Mouse (Mus musculus): Measurements from ENCODE around the gene Tcf15. TPM values are rescaled to one million over a fixed set of nuclear protein-coding genes. Genes with fewer than 3 reads are reported as not detected.

The Tcf15 gene
- total and polyA plus RNA-seq, 2 experiments from 2014 or later, result 0.90 TPM; not detected in 1

DNA sequence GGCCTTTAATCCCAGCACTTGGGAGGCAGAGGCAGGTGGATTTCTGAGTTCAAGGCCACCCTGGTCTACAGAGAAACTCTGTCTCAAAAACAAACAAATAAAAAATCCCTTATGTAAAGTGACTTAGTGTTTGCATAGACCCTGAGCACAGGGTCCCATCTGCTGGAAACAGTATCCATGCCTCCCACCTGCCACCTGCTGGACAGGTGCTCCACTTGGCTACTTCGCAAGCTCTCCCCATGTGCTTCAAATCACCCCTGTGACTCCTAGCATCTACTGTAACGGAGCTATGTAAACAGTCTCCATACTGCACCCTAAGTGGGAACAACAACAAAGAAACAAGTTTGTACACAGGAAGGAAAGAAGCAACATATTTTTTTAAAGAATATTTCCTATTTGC is 14.8 kb upstream of the Tcf15 start:
- ATAC-seq (ENCODE audit: low FRiP score) (no peak), DNase-seq (ENCODE audit: low spot score) (no peak)
- WGBS, result 80% methylated on average over 2 of the region's 2 CpGs
- Histone ChIP-seq H3K4me1 (ENCODE audit: insufficient read depth, low read length) (no peaks in the 10 kb centered on the region), H3K4me3 (ENCODE audit: low read depth, low read length) (no peak overlapping the region), H3K36me3 (ENCODE audit: insufficient read depth, low read length) (no peaks in the 10 kb centered on the region), H3K27ac (ENCODE audit: low read depth, low read length) (no peak overlapping the region), H3K9me3 (ENCODE audit: low read length) (no peaks in the 10 kb centered on the region), H3K9ac (replicated peaks; ENCODE audit: low read length, poor library complexity, severe bottlenecking) (no peak overlapping the region), H3K27me3 (ENCODE audit: insufficient read depth, low read length) (no peaks in the 10 kb centered on the region), H3K4me2 (ENCODE audit: low read depth, low read length, poor library complexity, severe bottlenecking) (no peak overlapping the region)
- 0 out of 2 replicates have a peak, but pooled peaks have one; percentile 7 for TF ChIP-seq CTCF (IDR thresholded peaks at IDR 0.05)

DNA sequence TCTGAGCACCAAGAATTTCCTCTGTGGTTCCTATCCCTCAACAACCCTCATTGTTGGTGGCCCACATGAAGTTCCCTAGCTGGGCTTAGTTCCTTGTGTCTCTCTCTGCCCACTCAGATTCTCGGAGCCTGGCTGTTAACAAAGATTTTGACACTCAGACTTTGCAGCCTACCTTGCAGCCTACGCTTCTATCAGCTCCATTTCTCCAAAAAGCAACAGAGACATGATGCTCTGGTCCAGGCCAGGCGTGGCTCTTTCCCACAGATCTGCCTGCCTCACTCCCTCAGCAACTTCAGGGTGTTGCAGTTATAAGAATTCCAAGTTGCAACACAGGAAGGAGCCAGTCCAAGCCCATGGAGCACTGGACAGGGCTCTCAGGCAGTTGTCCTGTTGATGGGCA is 13.6 kb upstream of the Tcf15 start:
- DNase-seq (ENCODE audit: low spot score) (no peak), ATAC-seq (ENCODE audit: low FRiP score) (no peak)
- Histone ChIP-seq H3K4me3 (ENCODE audit: low read depth, low read length) (no peak overlapping the region), H3K36me3 (ENCODE audit: insufficient read depth, low read length) (no peaks in the 10 kb centered on the region), H3K9me3 (ENCODE audit: low read length) (no peaks in the 10 kb centered on the region), H3K4me1 (ENCODE audit: insufficient read depth, low read length) (no peaks in the 10 kb centered on the region), H3K4me2 (ENCODE audit: low read depth, low read length, poor library complexity, severe bottlenecking) (no peak overlapping the region), H3K27me3 (ENCODE audit: insufficient read depth, low read length) (no peaks in the 10 kb centered on the region), H3K9ac (replicated peaks; ENCODE audit: low read length, poor library complexity, severe bottlenecking) (no peak overlapping the region), H3K27ac (ENCODE audit: low read depth, low read length) (no peak overlapping the region)
- WGBS, result 72% methylated on average over 3 of the region's 3 CpGs
- TF ChIP-seq CTCF (IDR thresholded peaks at IDR 0.05), result no peak

DNA sequence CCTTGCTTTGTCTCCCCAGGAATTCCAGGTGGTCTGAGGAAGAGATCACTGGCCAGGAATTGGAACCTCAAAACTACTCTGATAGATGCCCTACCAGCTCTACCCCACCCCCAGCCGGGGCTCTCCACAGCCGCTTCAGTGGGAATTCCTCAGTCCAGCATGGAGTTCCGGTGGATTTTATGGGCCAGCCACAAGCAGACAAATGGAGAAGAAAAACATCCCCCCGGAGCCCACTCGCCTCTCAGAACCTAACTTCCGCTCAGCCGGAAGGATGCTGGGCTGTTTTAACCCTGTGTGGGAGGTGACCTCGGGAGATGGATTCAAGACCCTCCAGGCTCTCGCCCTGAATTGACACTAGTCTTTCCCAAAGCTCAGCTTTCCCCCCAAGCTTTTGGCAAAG is 11.3 kb upstream of the Tcf15 start:
- no peak for ATAC-seq (ENCODE audit: low FRiP score)
- Histone ChIP-seq H3K4me1 (ENCODE audit: insufficient read depth, low read length) (no peaks in the 10 kb centered on the region), H3K9ac (replicated peaks; ENCODE audit: low read length, poor library complexity, severe bottlenecking) (no peak overlapping the region), H3K27ac (ENCODE audit: low read depth, low read length) (no peak overlapping the region), H3K36me3 (ENCODE audit: insufficient read depth, low read length) (no peaks in the 10 kb centered on the region), H3K4me2 (ENCODE audit: low read depth, low read length, poor library complexity, severe bottlenecking) (no peak overlapping the region), H3K4me3 (ENCODE audit: low read depth, low read length) (no peak overlapping the region), H3K27me3 (ENCODE audit: insufficient read depth, low read length) (no peaks in the 10 kb centered on the region), H3K9me3 (ENCODE audit: low read length) (no peaks in the 10 kb centered on the region)
- DNase-seq (ENCODE audit: low spot score), result no peak
- whole genome bisulfite sequencing, result 66% methylated on average over 9 of the region's 9 CpGs
- no peak for TF ChIP-seq CTCF (IDR thresholded peaks at IDR 0.05)

DNA sequence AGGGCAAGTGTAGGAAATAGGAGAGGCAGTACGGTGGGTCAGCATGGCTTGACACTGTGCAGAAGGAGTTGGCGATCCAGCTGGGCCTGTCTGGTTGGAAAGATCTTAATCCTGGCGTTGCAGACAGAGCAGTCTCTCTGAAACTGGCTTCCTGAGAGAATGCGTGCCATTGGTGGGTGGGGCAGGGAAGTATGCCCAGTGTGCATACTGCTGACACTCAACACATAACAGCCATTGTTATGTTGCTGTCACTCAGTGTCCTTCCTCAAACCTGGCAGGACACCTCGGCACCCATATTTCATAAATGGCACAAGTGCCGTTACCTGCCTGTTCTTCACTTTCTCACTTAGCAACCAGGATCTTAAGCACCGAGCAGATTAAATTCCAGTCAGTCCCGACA is 10.7 kb upstream of the Tcf15 start:
- DNase-seq (ENCODE audit: low spot score) (no peak), ATAC-seq (ENCODE audit: low FRiP score) (no peak)
- Histone ChIP-seq H3K9ac (replicated peaks; ENCODE audit: low read length, poor library complexity, severe bottlenecking) (no peak overlapping the region), H3K9me3 (ENCODE audit: low read length) (no peaks in the 10 kb centered on the region), H3K4me1 (ENCODE audit: insufficient read depth, low read length) (no peaks in the 10 kb centered on the region), H3K27ac (ENCODE audit: low read depth, low read length) (no peak overlapping the region), H3K4me3 (ENCODE audit: low read depth, low read length) (no peak overlapping the region), H3K36me3 (ENCODE audit: insufficient read depth, low read length) (no peaks in the 10 kb centered on the region), H3K27me3 (ENCODE audit: insufficient read depth, low read length) (no peaks in the 10 kb centered on the region), H3K4me2 (ENCODE audit: low read depth, low read length, poor library complexity, severe bottlenecking) (no peak overlapping the region)
- WGBS, result 77% methylated on average over 8 of the region's 8 CpGs
- TF ChIP-seq CTCF (IDR thresholded peaks at IDR 0.05), result no peak

DNA sequence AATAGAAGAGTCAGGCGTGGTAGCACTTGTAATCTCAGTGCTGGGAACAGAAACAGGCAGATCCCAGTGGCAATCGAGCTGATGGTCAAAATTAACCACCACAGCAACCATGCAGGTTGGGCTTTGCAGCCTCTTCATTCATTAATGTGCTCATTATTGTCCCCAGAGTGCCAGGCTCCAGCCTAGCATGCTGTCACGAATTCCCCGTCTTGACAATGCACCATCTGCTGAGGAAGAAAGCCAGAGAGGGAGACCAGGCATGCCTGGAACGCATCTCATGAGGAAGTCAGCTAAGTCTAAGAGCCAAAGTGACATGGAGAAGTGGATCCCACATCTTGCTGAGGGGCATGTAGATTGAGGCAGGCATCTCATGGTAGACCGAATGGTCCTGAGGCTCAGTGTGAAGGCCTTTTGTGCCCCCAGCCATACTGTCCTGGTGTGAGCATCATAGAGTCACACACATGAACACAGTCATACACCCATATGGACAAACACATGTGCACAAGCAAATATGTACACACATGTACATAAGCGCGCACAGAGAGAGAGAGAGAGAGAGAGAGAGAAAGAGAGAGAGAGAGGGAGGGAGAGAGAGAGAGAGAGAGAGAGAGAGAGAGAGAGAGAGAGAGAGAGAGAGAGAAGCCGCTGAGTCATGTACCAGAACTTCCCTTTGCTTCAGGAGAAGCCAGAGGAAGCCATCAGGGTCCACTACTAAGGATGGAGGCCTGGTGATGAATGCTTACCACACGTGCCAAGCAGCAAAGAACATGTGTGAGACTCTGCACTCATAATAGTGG is 4.0 kb upstream of the Tcf15 start:
- no peak overlapping the region for H3K9ac ChIP-seq (replicated peaks; ENCODE audit: low read length, poor library complexity, severe bottlenecking)
- H3K4me2 ChIP-seq (ENCODE audit: low read depth, low read length, poor library complexity, severe bottlenecking), result no peak overlapping the region
- DNase-seq (ENCODE audit: low spot score), result peak; percentile 44
- no peaks in the 10 kb centered on the region for H3K36me3 ChIP-seq (ENCODE audit: insufficient read depth, low read length)
- H3K27ac ChIP-seq (ENCODE audit: low read depth, low read length), result no peak overlapping the region
- no peak for ATAC-seq (ENCODE audit: low FRiP score)
- H3K4me3 ChIP-seq (ENCODE audit: low read depth, low read length), result no peak overlapping the region
- no peaks in the 10 kb centered on the region for H3K9me3 ChIP-seq (ENCODE audit: low read length)
- no peak for TF ChIP-seq CTCF (IDR thresholded peaks at IDR 0.05)
- H3K4me1 ChIP-seq (ENCODE audit: insufficient read depth, low read length), result 0 out of 2 replicates have a peak, but pooled peaks cover 3% of the 10 kb centered on the region
- 61% methylated on average over 10 of the region's 10 CpGs for WGBS
- peaks cover 19% of the 10 kb centered on the region for H3K27me3 ChIP-seq (ENCODE audit: insufficient read depth, low read length)

DNA sequence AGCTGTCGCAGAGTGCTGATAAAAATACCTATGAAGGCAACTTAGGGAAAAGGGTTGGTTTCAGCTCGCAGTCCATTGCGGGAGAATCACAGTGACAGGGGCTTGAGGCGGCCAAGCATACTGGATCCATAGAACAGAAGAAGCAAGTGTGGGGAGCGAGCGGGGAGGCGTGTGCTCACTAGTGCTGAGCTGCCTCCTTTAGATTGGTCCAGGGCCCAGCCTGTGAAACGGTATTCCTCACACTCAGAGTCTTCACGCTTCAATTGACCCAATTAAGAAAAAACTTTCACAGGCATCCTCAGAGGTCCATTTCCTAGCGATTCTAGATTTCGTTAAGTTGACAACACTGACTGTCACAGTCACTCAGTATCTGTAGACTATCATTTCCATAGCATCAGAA is 2.4 kb upstream of the Tcf15 start:
- TF ChIP-seq CTCF (IDR thresholded peaks at IDR 0.05), result no peak
- 41% methylated on average over 11 of the region's 11 CpGs for WGBS
- H3K9me3 ChIP-seq (ENCODE audit: low read length), result no peaks in the 10 kb centered on the region
- ATAC-seq (ENCODE audit: low FRiP score), result no peak
- no peak overlapping the region for H3K4me3 ChIP-seq (ENCODE audit: low read depth, low read length)
- peaks cover 34% of the 10 kb centered on the region for H3K27me3 ChIP-seq (ENCODE audit: insufficient read depth, low read length)
- peak; percentile 20 for DNase-seq (ENCODE audit: low spot score)
- no peaks in the 10 kb centered on the region for H3K36me3 ChIP-seq (ENCODE audit: insufficient read depth, low read length)
- H3K4me1 ChIP-seq (ENCODE audit: insufficient read depth, low read length), result 0 out of 2 replicates have a peak, but pooled peaks cover 3% of the 10 kb centered on the region
- no peak overlapping the region for H3K9ac ChIP-seq (replicated peaks; ENCODE audit: low read length, poor library complexity, severe bottlenecking)
- no peak overlapping the region for H3K27ac ChIP-seq (ENCODE audit: low read depth, low read length)
- no peak overlapping the region for H3K4me2 ChIP-seq (ENCODE audit: low read depth, low read length, poor library complexity, severe bottlenecking)

Data from midbrain, postnatal 0 days (tissue).